Mouse (Mus musculus): ENCODE data around the gene Gm12184.
"Not testable (repeated sequence)": the region's sequence is repeated elsewhere in the genome, so short reads cannot be mapped to it uniquely, and the experiment has no call there.

The Gm12184 gene

GRCm38 (mm10) chr11:48822768-48823512 lies 3.5 kb downstream of the Gm12184 start:
- no peak for DNase-seq (ENCODE audit: low spot score)

GRCm38 (mm10) chr11:48821299-48821698 lies 5.2 kb downstream of the Gm12184 start:
- DNase-seq (ENCODE audit: low spot score): not testable (repeated sequence)

GRCm38 (mm10) chr11:48820308-48820674 lies 6.2 kb downstream of the Gm12184 start:
- DNase-seq (ENCODE audit: low spot score): peak; percentile 82

GRCm38 (mm10) chr11:48819614-48820307 lies 6.7 kb downstream of the Gm12184 start:
- DNase-seq (ENCODE audit: low spot score): peak; percentile 51

GRCm38 (mm10) chr11:48818346-48818745 lies 8.1 kb downstream of the Gm12184 start:
- peak; percentile 98 for DNase-seq (ENCODE audit: low spot score)

- peak; percentile 66 for DNase-seq (ENCODE audit: low spot score)
Measured at GRCm38 (mm10) chr11:48817794-48818193, 8.7 kb downstream of the Gm12184 start.

- peak; percentile 98 for DNase-seq (ENCODE audit: low spot score)
Measured at GRCm38 (mm10) chr11:48816800-48817665, 9.4 kb downstream of the Gm12184 start, which contains the start of gene Trim41. Gene Trim41, minus strand, starts transcription at chr11:48817353.

GRCm38 (mm10) chr11:48816281-48816781 lies 10.1 kb downstream of the Gm12184 start:
- DNase-seq (ENCODE audit: low spot score): no peak

GRCm38 (mm10) chr11:48815851-48816250 lies 10.6 kb downstream of the Gm12184 start:
- DNase-seq (ENCODE audit: low spot score): no peak

- DNase-seq (ENCODE audit: low spot score): no peak
Measured at GRCm38 (mm10) chr11:48813782-48814181, 12.7 kb downstream of the Gm12184 start.

GRCm38 (mm10) chr11:48810142-48810541 lies 16.3 kb downstream of the Gm12184 start:
- DNase-seq (ENCODE audit: low spot score): no peak

- DNase-seq (ENCODE audit: low spot score): no peak
Measured at GRCm38 (mm10) chr11:48809434-48809830, 17.0 kb downstream of the Gm12184 start.

- no peak for DNase-seq (ENCODE audit: low spot score)
Measured at GRCm38 (mm10) chr11:48808737-48809433, 17.6 kb downstream of the Gm12184 start.

GRCm38 (mm10) chr11:48808304-48808646 lies 18.2 kb downstream of the Gm12184 start:
- no peak for DNase-seq (ENCODE audit: low spot score)

GRCm38 (mm10) chr11:48807563-48808303 lies 18.7 kb downstream of the Gm12184 start:
- no peak for DNase-seq (ENCODE audit: low spot score)

GRCm38 (mm10) chr11:48806856-48807562 lies 19.4 kb downstream of the Gm12184 start:
- DNase-seq (ENCODE audit: low spot score): no peak

- DNase-seq (ENCODE audit: low spot score): no peak
Measured at GRCm38 (mm10) chr11:48804922-48805321, 21.5 kb downstream of the Gm12184 start.

- no peak for DNase-seq (ENCODE audit: low spot score)
Measured at GRCm38 (mm10) chr11:48803988-48804387, 22.5 kb downstream of the Gm12184 start.

GRCm38 (mm10) chr11:48801831-48802772 lies 24.4 kb downstream of the Gm12184 start:
- DNase-seq (ENCODE audit: low spot score): no peak

Measured in adipocyte (in vitro differentiated cells).